Comparison of ENCODE assay signal across 16 mouse cellular contexts in genomic region chr12:105983499-105983898, GRCm38 (mm10). TPM values are rescaled to one million over a fixed set of nuclear protein-coding genes. Genes with fewer than 3 reads are reported as not detected.
DNase-seq lines count a peak whose midpoint lies in the region; ATAC-seq and TF ChIP-seq lines count a peak whose summit lies in the region.
"Had no signal": no experiment of that assay in that cellular context is flagged by ENCODE, and none has a peak within 500 bp of the region (broad histone marks: within the 10 kb centered on the region; RNA-seq: fewer than 3 reads in every experiment).

No protein-coding gene starts in this region.

- H3K27me3 ChIP-seq in liver, embryonic 14.5 days (ENCODE audit: control insufficient read depth, insufficient read depth, low read length) = no peaks in the 10 kb centered on the region
- H3K27me3 ChIP-seq in liver, embryonic 11.5 days (replicated peaks; ENCODE audit: control insufficient read depth, insufficient read depth, low read length) = no peaks in the 10 kb centered on the region
- H3K27me3 ChIP-seq in E14TG2a.4 (ENCODE audit: insufficient read depth, low read length) = peaks cover 11% of the 10 kb centered on the region
- H3K27me3 ChIP-seq in embryonic facial prominence, embryonic 10.5 days (replicated peaks; ENCODE audit: low read depth, poor library complexity, severe bottlenecking) = no peaks in the 10 kb centered on the region
- H3K27me3 ChIP-seq: limb, embryonic 13.5 days had no signal

- WGBS in liver, embryonic 14.5 days (ENCODE audit: insufficient replicate concordance) = 80% methylated on average over 9 of the region's 9 CpGs
- WGBS in liver, embryonic 11.5 days = 86% methylated on average over 9 of the region's 9 CpGs
- WGBS in bone marrow, adult 2 months = 87% methylated on average over 9 of the region's 9 CpGs
- WGBS in embryonic facial prominence, embryonic 10.5 days = 94% methylated on average over 9 of the region's 9 CpGs

- no peak for ATAC-seq in liver, embryonic 14.5 days (ENCODE audit: insufficient read depth)
- no peak for ATAC-seq in liver, embryonic 11.5 days (replicated peaks; ENCODE audit: low FRiP score)
- ATAC-seq: Patski had no signal

- no peak overlapping the region for H3K4me3 ChIP-seq in gastrocnemius, adult 2 months
- H3K4me3 ChIP-seq in liver, embryonic 14.5 days (ENCODE audit: insufficient read depth in 1 of 2, low read depth in 2 of 2, low read length in 2 of 2) = no peak overlapping the region
- H3K4me3 ChIP-seq in liver, embryonic 11.5 days (ENCODE audit: low read depth, low read length) = no peak overlapping the region
- H3K4me3 ChIP-seq in E14TG2a.4 (replicated peaks; ENCODE audit: low read length) = no peak overlapping the region
- no peak overlapping the region for H3K4me3 ChIP-seq in bone marrow, adult 2 months (replicated peaks; ENCODE audit: control insufficient read depth, low read depth, low read length)
- no peak overlapping the region for H3K4me3 ChIP-seq in embryonic facial prominence, embryonic 10.5 days
- H3K4me3 ChIP-seq: limb, embryonic 13.5 days; midbrain, embryonic 10.5 days had no signal

- H3K36me3 ChIP-seq in liver, embryonic 14.5 days (replicated peaks; ENCODE audit: control insufficient read depth, insufficient read depth, low read depth) = no peaks in the 10 kb centered on the region
- H3K36me3 ChIP-seq in liver, embryonic 11.5 days (ENCODE audit: control insufficient read depth, insufficient read depth, low read length) = no peaks in the 10 kb centered on the region
- no peaks in the 10 kb centered on the region for H3K36me3 ChIP-seq in E14TG2a.4 (ENCODE audit: insufficient read depth, low read length)
- H3K36me3 ChIP-seq in embryonic facial prominence, embryonic 10.5 days (replicated peaks) = no peaks in the 10 kb centered on the region
- H3K36me3 ChIP-seq: limb, embryonic 13.5 days; midbrain, embryonic 10.5 days had no signal

- H3K9ac ChIP-seq in liver, embryonic 14.5 days (replicated peaks) = no peak overlapping the region
- H3K9ac ChIP-seq in liver, embryonic 11.5 days (ENCODE audit: low read depth, low read length) = no peak overlapping the region
- H3K9ac ChIP-seq: limb, embryonic 13.5 days had no signal

- peak; percentile 42 for TF ChIP-seq CTCF in gastrocnemius, adult 2 months (IDR thresholded peaks at IDR 0.05)
- TF ChIP-seq CTCF in liver, embryonic 14.5 days (IDR thresholded peaks at IDR 0.05; ENCODE audit: low read depth) = peak; percentile 75
- TF ChIP-seq CTCF in E14TG2a.4 (conservative IDR thresholded peaks at IDR 0.05; ENCODE audit: low read length) = peak; percentile 89
- TF ChIP-seq CTCF in bone marrow, adult 2 months (IDR thresholded peaks at IDR 0.05; ENCODE audit: control insufficient read depth, insufficient read depth, low read length) = peak; percentile 44; the same call in 1 of the 2 replicates

- peaks cover 8 to 17% of the 10 kb centered on the region in 2 experiments for H3K4me1 ChIP-seq in liver, embryonic 14.5 days (replicated peaks; ENCODE audit: control insufficient read depth in 2 of 2, insufficient read depth in 2 of 2, low read length in 1 of 2)
- H3K4me1 ChIP-seq in liver, embryonic 11.5 days (replicated peaks; ENCODE audit: control insufficient read depth, insufficient read depth, low read length) = peaks cover 5% of the 10 kb centered on the region; the same call in 1 of the 2 replicates
- peaks cover 17% of the 10 kb centered on the region for H3K4me1 ChIP-seq in E14TG2a.4 (replicated peaks; ENCODE audit: low read depth, low read length)
- H3K4me1 ChIP-seq in bone marrow, adult 2 months (ENCODE audit: control insufficient read depth, insufficient read depth, low read length) = no peaks in the 10 kb centered on the region
- peaks cover 12% of the 10 kb centered on the region for H3K4me1 ChIP-seq in embryonic facial prominence, embryonic 10.5 days

- no peak for TF ChIP-seq POLR2A in bone marrow, adult 2 months (IDR thresholded peaks at IDR 0.05; ENCODE audit: borderline replicate concordance, control insufficient read depth, low read depth, low read length)

- H3K9me3 ChIP-seq in liver, embryonic 14.5 days (ENCODE audit: control insufficient read depth, low read length) = peaks cover 5% of the 10 kb centered on the region
- peaks cover 4% of the 10 kb centered on the region for H3K9me3 ChIP-seq in liver, embryonic 11.5 days (ENCODE audit: control insufficient read depth, low read length)
- peaks cover 8% of the 10 kb centered on the region for H3K9me3 ChIP-seq in E14TG2a.4 (ENCODE audit: low read length)
- H3K9me3 ChIP-seq in embryonic facial prominence, embryonic 10.5 days = peaks cover 8% of the 10 kb centered on the region

- TF ChIP-seq EP300 in liver, embryonic 14.5 days (IDR thresholded peaks at IDR 0.05; ENCODE audit: low read depth) = no peak

- DNase-seq in gastrocnemius, adult 2 months = no peak
- DNase-seq in gastrocnemius, postnatal 25 days = no peak
- DNase-seq in liver, embryonic 14.5 days (ENCODE audit: low read depth in 3 of 3, low spot score in 3 of 3) = no peak
- DNase-seq in liver, embryonic 11.5 days (ENCODE audit: low spot score) = no peak
- no peak for DNase-seq in embryonic facial prominence, embryonic 10.5 days (ENCODE audit: low spot score)
- no peak for DNase-seq in adrenal gland, adult 2 months
- DNase-seq: adrenal gland, postnatal 25 days; cerebellum, adult 11 months; heart, postnatal 36 days; kidney, postnatal 4 days; lung, postnatal 10 days had no signal

- H3K4me2 ChIP-seq in liver, embryonic 14.5 days (ENCODE audit: low read depth) = no peak overlapping the region
- H3K4me2 ChIP-seq in liver, embryonic 11.5 days = no peak overlapping the region
- H3K4me2 ChIP-seq: limb, embryonic 13.5 days had no signal

- intact Hi-C loops in gastrocnemius, adult 2 months (cut with DNase I) = no loop called here

- no peak overlapping the region for H3K27ac ChIP-seq in gastrocnemius, adult 2 months
- no peak overlapping the region for H3K27ac ChIP-seq in liver, embryonic 14.5 days
- H3K27ac ChIP-seq in liver, embryonic 11.5 days (ENCODE audit: low read depth, low read length) = no peak overlapping the region
- no peak overlapping the region for H3K27ac ChIP-seq in bone marrow, adult 2 months (ENCODE audit: control insufficient read depth, insufficient read depth, low read depth, low read length, poor library complexity)
- no peak overlapping the region for H3K27ac ChIP-seq in embryonic facial prominence, embryonic 10.5 days (replicated peaks)
- H3K27ac ChIP-seq: limb, embryonic 13.5 days; midbrain, embryonic 10.5 days had no signal

RNA-seq across cellular contexts. Expression of gene Vrk1, which starts 26.5 kb away (rescaled TPM):
- 1 to 10 TPM; 4.0 to 5.0 TPM for total RNA-seq in gastrocnemius, adult 2 months (2021)
- total RNA-seq in gastrocnemius, postnatal 25 days (2021) = 1 to 10 TPM; 3.0 to 3.4 TPM
- polyA plus RNA-seq in liver, embryonic 14.5 days (2012; rRNA removed) = 34.0 and 60.2 TPM in 2 replicates
- 103 and 111 TPM in 2 replicates for polyA plus RNA-seq in liver, embryonic 14.5 days (2014; fragmentation: Nextera tagmentation; extraction: Ambion mirVana)
- 161 and 179 TPM in 2 replicates for polyA plus RNA-seq in liver, embryonic 11.5 days (2014; fragmentation: Nextera tagmentation; extraction: Ambion mirVana)
- polyA plus RNA-seq in bone marrow, adult 2 months (2011; ENCODE audit: insufficient read depth, insufficient read length, low replicate concordance, missing spikeins) = 57.4 and 65.8 TPM in 2 replicates
- polyA plus RNA-seq in embryonic facial prominence, embryonic 10.5 days (2016; fragmentation: Nextera tagmentation; extraction: Ambion mirVana) = 113 and 115 TPM in 2 replicates
- total RNA-seq in adrenal gland, adult 2 months (2021) = 10 to 100 TPM; 13.6 to 14.9 TPM
- 1.6 and 1.8 TPM in 2 replicates for polyA plus RNA-seq in adrenal gland, adult 2 months (2012; rRNA removed)

Comparison
In these comparisons a context has a peak if more than half of its experiments do, and no peak if none do; other contexts are left out.
1. RNA of gene Vrk1, which starts 26.5 kb away (polyA plus RNA-seq): 161 to 179 TPM in liver, embryonic 11.5 days, 113 to 115 TPM in embryonic facial prominence, embryonic 10.5 days, 34.0 to 111 TPM in liver, embryonic 14.5 days and 57.4 to 65.8 TPM in bone marrow, adult 2 months; 1.6 to 1.8 TPM in adrenal gland, adult 2 months; every median in the first group is over 10 times any median in the second.
2. Peak in every context shown above with its lines, with median percentiles within 50 percentile points of each other: CTCF ChIP-seq.